Mouse (Mus musculus) midbrain, embryonic 16.5 days (tissue): ENCODE data around the gene Ncf1. TPM values are rescaled to one million over a fixed set of nuclear protein-coding genes. Genes with fewer than 3 reads are reported as not detected.

ENCODE experiments used
- ATAC-seq: fragments of 200-750 bp; cut with Nextera tagmentation; 2 replicates; pipeline ENCODE4 v1.8.0; 2017; ENCODE audit warnings: moderate TSS enrichment
- H3K27ac ChIP-seq: fragments of 300-500 bp; sonication (generic); 2 replicates; pipeline ENCODE4 v1.5.1; 2014; ENCODE audit warnings: mild to moderate bottlenecking, low read length, mixed read lengths
- H3K27me3 ChIP-seq: fragments of 300-500 bp; sonication (generic); 2 replicates; pipeline ENCODE4 v1.6.1; 2014; ENCODE audit warnings: low read depth, low read length, mixed read lengths; ENCODE audit not compliant: control insufficient read depth, insufficient read depth
- H3K36me3 ChIP-seq: fragments of 300-500 bp; sonication (generic); 2 replicates; pipeline ENCODE4 v1.6.1; 2014; ENCODE audit warnings: mild to moderate bottlenecking, low read length, moderate library complexity, mixed read lengths; ENCODE audit not compliant: control insufficient read depth, insufficient read depth
- H3K4me1 ChIP-seq: fragments of 300-500 bp; sonication (generic); 2 replicates; pipeline ENCODE4 v1.6.1; 2014; ENCODE audit warnings: mild to moderate bottlenecking, low read length, mixed read lengths; ENCODE audit not compliant: control insufficient read depth, insufficient read depth
- H3K4me2 ChIP-seq: fragments of 300-500 bp; sonication (generic); 2 replicates; pipeline ENCODE4 v1.6.1; 2014; ENCODE audit warnings: mild to moderate bottlenecking, low read length, mixed read lengths
- H3K4me3 ChIP-seq: fragments of 300-500 bp; sonication (generic); 2 replicates; pipeline ENCODE4 v1.5.1; 2014; ENCODE audit warnings: low read depth, mild to moderate bottlenecking, low read length, moderate library complexity, mixed read lengths
- H3K9ac ChIP-seq: fragments of 300-500 bp; sonication (generic); 2 replicates; pipeline ENCODE4 v1.6.1; 2014; ENCODE audit warnings: low read depth, low read length, mixed read lengths
- H3K9me3 ChIP-seq: fragments of 300-500 bp; sonication (generic); replicated peaks from 2 replicates; pipeline ENCODE4 v1.6.1; 2014; ENCODE audit warnings: mild to moderate bottlenecking, low read length, mixed read lengths; ENCODE audit not compliant: control insufficient read depth, poor library complexity, severe bottlenecking
- WGBS: fragments of 180-500 bp; shearing (Covaris S2); extraction: QIAGEN DNeasy Blood & Tissue Kit; methylation state at CpG from one replicate; pipeline ENCODE4 v1.1.7; 2014; 5-methylcytosine and 5-hydroxymethylcytosine counted together
- polyA plus RNA-seq: library from polyadenylated mRNA; unstranded; fragments of >200 nt; fragmentation: Nextera tagmentation; extraction: Ambion mirVana; gene quantifications from 2 replicates; pipeline ENCODE4 v1.2.1, GENCODE M21; 2015

The Ncf1 gene
- polyA plus RNA-seq, 1 experiment from 2014 or later, result 2.5 TPM

DNA sequence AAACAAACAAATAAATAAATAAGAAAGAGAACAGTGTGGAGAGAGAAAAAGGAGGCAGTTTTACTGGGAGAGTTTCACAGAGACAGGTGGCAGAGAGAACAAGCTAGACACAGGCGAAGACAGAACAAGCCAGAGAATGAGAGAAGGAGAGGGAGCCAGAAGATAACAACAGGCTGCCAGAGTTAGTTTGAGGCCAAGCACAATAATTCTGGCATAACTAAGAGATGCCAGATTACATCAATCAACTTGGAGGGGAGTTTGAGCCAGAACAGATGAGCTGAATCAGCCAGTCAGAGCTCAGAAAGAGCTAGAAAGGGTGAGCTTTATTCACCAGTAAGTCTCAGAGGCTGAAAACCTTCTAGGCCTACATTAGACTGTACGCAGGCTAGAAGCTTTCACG is 21.2 kb upstream of the Ncf1 start:
- H3K4me2 ChIP-seq, result no peak overlapping the region
- H3K36me3 ChIP-seq, result peaks cover 67% of the 10 kb centered on the region
- no peak overlapping the region for H3K9ac ChIP-seq
- no peaks in the 10 kb centered on the region for H3K9me3 ChIP-seq
- H3K4me1 ChIP-seq, result no peaks in the 10 kb centered on the region
- H3K27ac ChIP-seq, result no peak overlapping the region
- 95% methylated on average over 3 of the region's 3 CpGs for WGBS
- no peak overlapping the region for H3K4me3 ChIP-seq
- H3K27me3 ChIP-seq, result no peaks in the 10 kb centered on the region
- ATAC-seq, result no peak

DNA sequence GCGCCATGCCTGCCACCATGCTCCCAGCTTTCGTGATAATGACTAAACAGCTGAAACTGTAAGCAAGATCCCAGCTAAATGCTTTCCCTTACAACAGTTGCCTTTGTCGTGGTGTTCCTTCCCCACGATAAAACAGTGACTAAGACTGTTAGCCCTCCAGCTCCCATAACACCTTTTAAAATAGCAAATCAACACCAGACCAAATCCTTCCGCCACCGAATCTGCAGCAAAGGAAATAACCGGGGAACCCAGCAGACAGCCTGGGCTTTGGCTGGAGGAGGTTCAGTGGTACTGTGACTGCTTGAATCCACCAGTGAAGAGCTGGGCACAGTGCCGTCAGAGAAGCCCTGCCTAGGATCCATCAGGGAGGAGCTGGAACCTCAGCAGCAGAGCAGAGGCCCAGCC is 19.8 kb upstream of the Ncf1 start:
- Histone ChIP-seq H3K4me1 (no peaks in the 10 kb centered on the region), H3K27ac (peak overlapping the region; percentile 40), H3K4me3 (no peak overlapping the region), H3K27me3 (no peaks in the 10 kb centered on the region), H3K4me2 (no peak overlapping the region), H3K9ac (no peak overlapping the region), H3K36me3 (peaks cover 70% of the 10 kb centered on the region), H3K9me3 (no peaks in the 10 kb centered on the region)
- 89% methylated on average over 8 of the region's 8 CpGs for WGBS
- ATAC-seq, result no peak

DNA sequence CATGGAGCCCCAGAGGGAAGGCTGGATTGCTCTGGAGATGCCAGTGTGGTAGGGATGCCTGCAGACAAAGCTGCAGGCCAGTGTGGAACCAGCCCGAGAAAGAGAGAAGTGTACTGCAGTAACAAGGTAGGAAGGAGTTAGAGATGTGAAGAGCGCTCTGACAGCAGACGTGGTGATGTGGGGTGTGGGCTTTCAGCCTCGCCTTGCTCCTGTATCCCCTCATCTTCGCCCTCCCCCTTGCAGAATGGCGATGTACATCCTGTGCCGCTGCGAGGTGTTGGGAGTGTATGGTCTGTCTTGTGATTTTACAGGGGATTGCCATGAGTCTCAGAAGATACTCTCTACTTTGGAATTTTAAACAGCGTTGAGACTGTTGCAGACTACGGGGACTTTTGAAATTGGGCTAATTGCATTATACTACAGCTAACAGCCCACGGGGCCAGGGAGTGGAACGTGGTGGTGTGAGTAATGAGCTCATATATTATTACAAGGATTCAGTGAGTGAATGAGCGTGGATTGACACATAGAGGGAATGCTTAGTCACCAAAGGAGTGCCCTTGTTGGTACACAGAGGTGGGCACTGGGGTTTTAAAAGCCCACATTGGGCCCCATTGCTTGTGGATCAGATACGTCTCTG is 19.3 kb upstream of the Ncf1 start:
- ATAC-seq, result peak; percentile 48; the same call in 1 of the 2 replicates
- H3K27ac ChIP-seq, result peak overlapping the region; percentile 40
- no peaks in the 10 kb centered on the region for H3K4me1 ChIP-seq
- H3K9me3 ChIP-seq, result no peaks in the 10 kb centered on the region
- H3K4me2 ChIP-seq, result no peak overlapping the region
- 89% methylated on average over 14 of the region's 14 CpGs for WGBS
- H3K36me3 ChIP-seq, result peaks cover 75% of the 10 kb centered on the region
- H3K27me3 ChIP-seq, result no peaks in the 10 kb centered on the region
- no peak overlapping the region for H3K9ac ChIP-seq
- no peak overlapping the region for H3K4me3 ChIP-seq

DNA sequence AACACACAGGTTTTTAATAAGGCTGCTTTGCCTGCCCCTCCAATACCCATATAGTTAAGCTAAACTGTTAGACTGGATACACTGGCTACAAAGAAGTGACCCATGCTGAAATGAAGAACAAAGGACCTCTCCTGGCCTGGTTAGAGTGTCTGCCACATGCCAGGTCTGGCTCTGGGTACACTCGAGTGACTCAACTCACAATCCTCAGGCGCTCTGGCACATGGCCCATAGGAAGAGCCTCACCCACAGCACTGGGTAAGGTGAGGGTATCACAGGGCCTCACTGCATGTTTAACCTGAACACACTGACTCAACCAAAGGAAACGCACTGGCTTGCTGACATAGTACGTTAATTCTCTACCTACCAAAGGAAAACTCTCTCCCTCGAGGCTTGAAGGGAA is 16.7 kb upstream of the Ncf1 start:
- Histone ChIP-seq H3K36me3 (peaks cover 80% of the 10 kb centered on the region), H3K9me3 (no peaks in the 10 kb centered on the region), H3K4me3 (no peak overlapping the region), H3K4me1 (no peaks in the 10 kb centered on the region), H3K9ac (no peak overlapping the region), H3K27ac (no peak overlapping the region), H3K4me2 (no peak overlapping the region), H3K27me3 (no peaks in the 10 kb centered on the region)
- ATAC-seq, result no peak
- WGBS, result 88% methylated on average over 5 of the region's 5 CpGs

DNA sequence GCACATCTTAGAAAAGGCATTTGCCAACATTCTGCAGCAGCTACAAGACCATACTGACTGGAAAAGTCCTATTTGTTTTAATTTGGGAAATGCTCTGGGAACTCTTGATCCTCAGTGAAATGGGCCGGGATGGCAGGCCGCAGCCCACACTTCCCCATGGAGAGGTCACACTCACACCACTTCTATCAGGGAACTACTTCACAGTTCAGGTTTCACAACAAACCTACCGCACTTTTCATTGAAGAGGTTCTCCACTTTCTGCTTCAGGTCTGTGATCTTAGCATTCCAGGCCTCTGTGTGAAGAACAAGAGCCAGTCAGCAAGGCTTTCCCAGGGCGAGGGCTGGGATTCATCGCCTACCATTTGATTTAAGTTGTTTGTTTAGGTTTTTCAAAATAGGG is 15.5 kb upstream of the Ncf1 start:
- H3K4me3 ChIP-seq, result no peak overlapping the region
- no peaks in the 10 kb centered on the region for H3K4me1 ChIP-seq
- H3K27ac ChIP-seq, result no peak overlapping the region
- peaks cover 85% of the 10 kb centered on the region for H3K36me3 ChIP-seq
- H3K9me3 ChIP-seq, result no peaks in the 10 kb centered on the region
- no peak overlapping the region for H3K4me2 ChIP-seq
- ATAC-seq, result no peak
- no peak overlapping the region for H3K9ac ChIP-seq
- 94% methylated on average over 5 of the region's 5 CpGs for WGBS
- no peaks in the 10 kb centered on the region for H3K27me3 ChIP-seq

DNA sequence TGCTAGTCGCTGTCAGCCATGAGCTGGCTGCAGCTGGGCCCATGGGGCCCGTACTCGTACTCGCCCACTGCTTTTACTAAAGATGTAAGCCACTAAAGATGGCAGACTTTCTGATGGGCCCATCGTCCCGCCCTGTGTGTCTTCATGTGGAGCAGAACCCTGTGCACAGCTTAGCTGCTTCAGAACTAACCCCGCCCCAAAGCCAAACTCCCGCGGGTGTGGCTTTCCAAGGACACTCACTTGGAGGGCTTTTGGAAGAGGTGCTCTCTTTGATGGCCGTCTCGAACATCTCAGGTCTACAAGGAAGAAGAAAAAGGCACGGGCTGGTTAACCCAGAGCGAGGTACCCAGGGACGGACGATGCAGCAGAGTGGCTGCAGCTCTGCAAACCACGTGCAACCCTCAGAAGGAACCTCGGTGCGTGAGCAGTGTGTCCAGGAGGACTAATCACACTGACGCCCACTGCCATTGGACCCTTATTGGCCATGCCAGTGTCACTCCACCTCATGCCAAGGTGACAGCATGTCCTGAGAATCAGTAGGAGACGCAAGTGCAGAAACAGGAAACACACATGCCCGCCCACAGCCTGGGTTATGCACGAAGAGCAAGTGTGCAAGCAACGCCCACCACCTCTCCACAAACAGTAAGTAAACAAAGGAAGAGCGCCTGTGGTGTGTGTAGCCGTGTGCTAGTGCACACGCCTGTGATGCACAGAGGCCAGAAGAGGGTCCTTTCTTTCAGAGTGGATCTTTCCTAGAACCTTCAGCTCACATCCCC is 14.4 kb upstream of the Ncf1 start:
- WGBS, result 95% methylated on average over 26 of the region's 26 CpGs
- no peak for ATAC-seq

DNA sequence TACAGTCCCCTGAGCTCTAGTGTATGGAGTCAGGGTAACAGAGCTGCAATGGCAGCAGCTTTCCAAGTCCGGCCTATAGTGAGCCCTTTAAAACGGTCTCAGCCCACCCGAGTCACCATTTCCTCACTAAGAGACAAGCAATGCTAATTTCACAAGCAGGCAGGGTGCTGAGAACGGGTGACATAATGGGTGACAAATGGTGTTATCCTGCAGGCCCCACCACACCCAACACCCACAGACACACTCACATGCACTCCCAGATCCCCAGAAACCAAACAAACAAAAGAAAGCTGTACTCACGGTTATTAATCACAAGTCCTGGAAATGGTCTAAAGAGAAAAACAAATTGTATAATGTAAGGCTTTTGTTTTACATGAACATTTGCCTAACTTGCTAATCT is 12.4 kb upstream of the Ncf1 start:
- Histone ChIP-seq H3K4me3 (no peak overlapping the region), H3K4me1 (peaks cover 6% of the 10 kb centered on the region; the same call in 1 of the 2 replicates), H3K36me3 (peaks cover 75% of the 10 kb centered on the region), H3K4me2 (no peak overlapping the region), H3K9ac (no peak overlapping the region), H3K27ac (no peak overlapping the region), H3K27me3 (no peaks in the 10 kb centered on the region), H3K9me3 (no peaks in the 10 kb centered on the region)
- ATAC-seq, result no peak
- 92% methylated on average over 5 of the region's 5 CpGs for WGBS

More for the DNA sequence above, 14.4 kb upstream of the Ncf1 start:
- H3K27ac ChIP-seq, result no peak overlapping the region
- H3K9me3 ChIP-seq, result no peaks in the 10 kb centered on the region
- no peaks in the 10 kb centered on the region for H3K27me3 ChIP-seq
- no peak overlapping the region for H3K4me2 ChIP-seq
- peaks cover under 1% of the 10 kb centered on the region; the same call in 1 of the 2 replicates for H3K4me1 ChIP-seq
- H3K36me3 ChIP-seq, result peaks cover 85% of the 10 kb centered on the region
- no peak overlapping the region for H3K9ac ChIP-seq
- no peak overlapping the region for H3K4me3 ChIP-seq

DNA sequence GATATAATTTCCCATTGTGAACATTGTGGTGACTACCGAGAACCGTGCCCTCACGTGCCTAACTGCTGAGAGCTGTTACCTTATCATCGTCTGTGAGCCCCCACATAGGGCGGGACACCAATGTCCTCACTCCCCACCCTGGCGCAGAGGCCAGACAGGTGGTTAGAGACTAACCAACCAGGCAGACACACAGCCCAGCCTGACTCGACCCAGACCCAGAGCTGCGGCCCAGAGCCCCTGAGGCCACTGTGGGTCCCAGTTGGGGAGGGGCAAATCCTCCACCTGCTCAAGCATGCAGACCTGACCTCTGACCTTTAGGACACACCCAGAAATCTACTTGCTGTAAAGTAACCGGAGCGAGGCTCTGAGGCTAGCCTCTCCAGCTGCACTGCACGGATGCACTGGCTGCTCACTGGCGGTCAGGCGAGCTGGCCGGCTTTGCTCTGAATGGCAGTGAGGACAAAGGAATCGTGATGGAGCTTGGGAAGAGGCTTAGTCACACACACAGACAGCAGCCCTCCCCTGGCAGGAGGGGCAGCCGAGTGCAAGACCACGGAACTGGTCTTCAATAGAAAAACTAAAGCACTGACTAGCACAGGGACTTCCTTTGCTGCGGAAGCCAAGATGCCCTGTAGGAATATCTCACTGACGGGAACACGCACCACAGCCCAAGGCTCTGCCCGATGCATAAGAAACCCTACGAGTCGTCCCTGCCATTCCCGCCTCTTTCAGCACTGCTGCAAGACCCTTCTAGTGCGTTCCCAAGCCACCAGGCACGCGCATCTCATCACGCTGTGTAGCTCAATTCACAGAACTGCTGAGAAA is 8.7 kb upstream of the Ncf1 start:
- no peak overlapping the region for H3K4me2 ChIP-seq
- H3K27me3 ChIP-seq, result no peaks in the 10 kb centered on the region
- peaks cover 6% of the 10 kb centered on the region; the same call in 1 of the 2 replicates for H3K4me1 ChIP-seq
- ATAC-seq, result peak; percentile 71
- WGBS, result 27% methylated on average over 28 of the region's 28 CpGs
- H3K36me3 ChIP-seq, result peaks cover 48% of the 10 kb centered on the region
- no peak overlapping the region for H3K4me3 ChIP-seq
- H3K9ac ChIP-seq, result no peak overlapping the region
- H3K27ac ChIP-seq, result peak overlapping the region; percentile 70
- H3K9me3 ChIP-seq, result no peaks in the 10 kb centered on the region
